8 mouse cellular contexts compared by ENCODE assay signal in the genomic region with DNA sequence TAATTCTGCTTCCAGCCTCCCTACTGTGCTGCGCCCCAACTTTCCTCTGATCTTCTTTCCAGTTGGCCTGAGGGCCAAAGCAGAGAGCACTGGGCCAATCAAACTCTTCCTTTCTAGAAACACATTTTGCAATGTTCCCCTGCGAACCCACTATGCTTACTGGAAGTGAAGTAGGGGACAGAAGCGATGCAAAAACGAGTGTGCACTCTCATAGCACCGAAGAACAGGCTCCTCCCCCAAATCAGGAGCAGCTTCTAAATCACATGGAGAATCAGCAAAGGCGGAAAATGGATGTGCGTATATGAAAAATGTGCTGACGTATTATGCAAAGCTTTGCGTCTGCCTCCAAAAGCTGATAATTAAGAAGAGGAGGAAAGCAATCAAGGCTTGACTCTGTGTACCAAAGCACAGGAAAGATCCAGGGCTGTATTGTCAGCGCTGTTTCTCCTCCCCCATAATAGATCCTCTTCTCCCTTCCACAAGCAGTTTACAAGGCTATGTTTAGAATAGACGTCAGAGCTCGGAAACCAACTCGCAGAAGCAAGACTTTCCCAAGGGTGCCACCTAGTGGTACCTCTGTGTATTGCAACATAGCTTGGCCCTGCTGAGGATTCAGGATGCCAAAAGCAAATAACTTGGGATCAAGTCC. TPM values are rescaled to one million over a fixed set of nuclear protein-coding genes. Genes with fewer than 3 reads are reported as not detected.
DNase-seq lines count a peak whose midpoint lies in the region; ATAC-seq and TF ChIP-seq lines count a peak whose summit lies in the region.

No protein-coding gene starts in this region.

- peak; percentile 76; the same call in 1 of the 2 replicates for ATAC-seq in kidney, embryonic 14.5 days (ENCODE audit: low FRiP score, low TSS enrichment)
- ATAC-seq in limb, embryonic 14.5 days (ENCODE audit: low FRiP score, low read depth), result peak; percentile 50
- peak; percentile 95 for ATAC-seq in midbrain, embryonic 16.5 days

- H3K36me3 ChIP-seq in heart, embryonic 10.5 days, result no peaks in the 10 kb centered on the region
- H3K36me3 ChIP-seq in kidney, embryonic 14.5 days (ENCODE audit: control insufficient read depth, insufficient read depth, low read length), result no peaks in the 10 kb centered on the region
- H3K36me3 ChIP-seq in limb, embryonic 14.5 days (ENCODE audit: control insufficient read depth, insufficient read depth, low read length), result no peaks in the 10 kb centered on the region
- H3K36me3 ChIP-seq in midbrain, embryonic 16.5 days (ENCODE audit: control insufficient read depth, insufficient read depth, low read length), result no peaks in the 10 kb centered on the region

- peak; percentile 22; the same call in 1 of the 2 replicates for TF ChIP-seq CTCF in embryonic fibroblast, embryonic 13.5 days (IDR thresholded peaks at IDR 0.05; ENCODE audit: borderline replicate concordance, insufficient read depth, low read length)

- H3K27me3 ChIP-seq in heart, embryonic 10.5 days (ENCODE audit: insufficient read depth, poor library complexity, severe bottlenecking), result peaks cover 4% of the 10 kb centered on the region; the same call in 1 of the 2 replicates
- no peaks in the 10 kb centered on the region for H3K27me3 ChIP-seq in kidney, embryonic 14.5 days (ENCODE audit: control insufficient read depth, insufficient read depth, low read length)
- no peaks in the 10 kb centered on the region for H3K27me3 ChIP-seq in limb, embryonic 14.5 days (ENCODE audit: control insufficient read depth, insufficient read depth, low read length)
- no peaks in the 10 kb centered on the region for H3K27me3 ChIP-seq in midbrain, embryonic 16.5 days (ENCODE audit: control insufficient read depth, insufficient read depth, low read depth, low read length)

- H3K4me2 ChIP-seq in kidney, embryonic 14.5 days (replicated peaks; ENCODE audit: low read depth, low read length), result peak overlapping the region; percentile 28
- peak overlapping the region; percentile 39 for H3K4me2 ChIP-seq in limb, embryonic 14.5 days (replicated peaks; ENCODE audit: low read depth, low read length, severe bottlenecking)
- peak overlapping the region; percentile 45 for H3K4me2 ChIP-seq in midbrain, embryonic 16.5 days (ENCODE audit: low read length)

- H3K9ac ChIP-seq in kidney, embryonic 14.5 days (ENCODE audit: low read depth, low read length), result no peak overlapping the region; the same call in 1 of the 2 replicates
- H3K9ac ChIP-seq in limb, embryonic 14.5 days (ENCODE audit: low read depth, low read length, severe bottlenecking), result peak overlapping the region; percentile 8; the same call in 1 of the 2 replicates
- H3K9ac ChIP-seq in midbrain, embryonic 16.5 days (ENCODE audit: low read depth, low read length), result peak overlapping the region; percentile 43; the same call in 1 of the 2 replicates

- WGBS in heart, embryonic 10.5 days, result 36% methylated on average over 13 of the region's 13 CpGs
- 44% methylated on average over 13 of the region's 13 CpGs for WGBS in kidney, embryonic 14.5 days
- 40% methylated on average over 13 of the region's 13 CpGs for WGBS in limb, embryonic 14.5 days
- WGBS in midbrain, embryonic 16.5 days, result 42% methylated on average over 13 of the region's 13 CpGs

- H3K4me3 ChIP-seq in embryonic fibroblast, embryonic 13.5 days (ENCODE audit: insufficient read depth, low read length), result peak overlapping the region; percentile 55
- peak overlapping the region; percentile 40 for H3K4me3 ChIP-seq in heart, embryonic 10.5 days
- H3K4me3 ChIP-seq in kidney, embryonic 14.5 days (ENCODE audit: low read length), result peak overlapping the region; percentile 20; the same call in 1 of the 2 replicates
- H3K4me3 ChIP-seq in limb, embryonic 14.5 days (replicated peaks; ENCODE audit: low read length), result peak overlapping the region; percentile 29
- peak overlapping the region; percentile 25 for H3K4me3 ChIP-seq in midbrain, embryonic 16.5 days (ENCODE audit: low read depth, low read length)

- H3K4me1 ChIP-seq in embryonic fibroblast, embryonic 13.5 days (ENCODE audit: control insufficient read depth, insufficient read depth, low read length), result no peaks in the 10 kb centered on the region
- no peaks in the 10 kb centered on the region for H3K4me1 ChIP-seq in heart, embryonic 10.5 days
- no peaks in the 10 kb centered on the region for H3K4me1 ChIP-seq in kidney, embryonic 14.5 days (ENCODE audit: control insufficient read depth, insufficient read depth, low read length)
- H3K4me1 ChIP-seq in limb, embryonic 14.5 days (ENCODE audit: control insufficient read depth, insufficient read depth, low read length), result no peaks in the 10 kb centered on the region
- no peaks in the 10 kb centered on the region for H3K4me1 ChIP-seq in midbrain, embryonic 16.5 days (ENCODE audit: control insufficient read depth, insufficient read depth, low read length)

- no peaks in the 10 kb centered on the region for H3K9me3 ChIP-seq in heart, embryonic 10.5 days
- no peaks in the 10 kb centered on the region for H3K9me3 ChIP-seq in kidney, embryonic 14.5 days (ENCODE audit: control insufficient read depth, low read length)
- no peaks in the 10 kb centered on the region for H3K9me3 ChIP-seq in limb, embryonic 14.5 days (ENCODE audit: control insufficient read depth, low read length)
- no peaks in the 10 kb centered on the region for H3K9me3 ChIP-seq in midbrain, embryonic 16.5 days (replicated peaks; ENCODE audit: control insufficient read depth, low read length, poor library complexity, severe bottlenecking)

- no peak for TF ChIP-seq POLR2A in embryonic fibroblast, embryonic 13.5 days (IDR thresholded peaks at IDR 0.05; ENCODE audit: low read depth, low read length)
- TF ChIP-seq POLR2A in limb, embryonic 14.5 days (IDR thresholded peaks at IDR 0.05; ENCODE audit: borderline replicate concordance, extremely low read depth, insufficient read depth, insufficient read length), result no peak

- peak; percentile 58 for DNase-seq in A20 (ENCODE audit: low read depth, low spot score)
- DNase-seq in brain, adult 2 months (ENCODE audit: low read depth, low spot score), result peak; percentile 91
- DNase-seq in heart, embryonic 10.5 days (ENCODE audit: low spot score), result peak; percentile 81
- DNase-seq in limb, embryonic 14.5 days (ENCODE audit: low spot score), result peak; percentile 86
- DNase-seq in spleen, postnatal 10 days (ENCODE audit: low spot score in 2 of 2), result peak; percentile 58 to 72

- H3K27ac ChIP-seq in embryonic fibroblast, embryonic 13.5 days (ENCODE audit: insufficient read depth, low read length), result no peak overlapping the region
- H3K27ac ChIP-seq in heart, embryonic 10.5 days, result peak overlapping the region; percentile 23
- no peak overlapping the region for H3K27ac ChIP-seq in kidney, embryonic 14.5 days (ENCODE audit: low read depth, low read length)
- H3K27ac ChIP-seq in limb, embryonic 14.5 days (replicated peaks; ENCODE audit: low read depth, low read length), result no peak overlapping the region
- H3K27ac ChIP-seq in midbrain, embryonic 16.5 days (ENCODE audit: low read length), result peak overlapping the region; percentile 19; the same call in 1 of the 2 replicates

RNA-seq across cellular contexts. Expression of a gene that starts 57.5 kb away (rescaled TPM):
- polyA plus RNA-seq in embryonic fibroblast, embryonic 13.5 days (2011; ENCODE audit: insufficient read length, low read depth, missing spikeins), result 75.4 and 82.6 TPM in 2 replicates
- 129 and 190 TPM in 2 replicates for polyA plus RNA-seq in heart, embryonic 10.5 days (2016; fragmentation: Nextera tagmentation; extraction: Ambion mirVana)
- polyA plus RNA-seq in kidney, embryonic 14.5 days (2014; fragmentation: Nextera tagmentation; extraction: Ambion mirVana), result 69.2 and 81.2 TPM in 2 replicates
- polyA plus RNA-seq in limb, embryonic 14.5 days (2012; rRNA removed), result 31.0 and 33.6 TPM in 2 replicates
- 56.7 and 63.1 TPM in 2 replicates for polyA plus RNA-seq in limb, embryonic 14.5 days (2014; fragmentation: Nextera tagmentation; extraction: Ambion mirVana)
- polyA plus RNA-seq in midbrain, embryonic 16.5 days (2015; fragmentation: Nextera tagmentation; extraction: Ambion mirVana), result 17.9 and 20.7 TPM in 2 replicates

Comparison
In these comparisons a context has a peak if more than half of its experiments do, and no peak if none do; other contexts are left out.
1. H3K27ac ChIP-seq: peak in heart, embryonic 10.5 days (single experiment) and midbrain, embryonic 16.5 days (single experiment); none in embryonic fibroblast, embryonic 13.5 days (single experiment), kidney, embryonic 14.5 days (single experiment) and limb, embryonic 14.5 days (single experiment).
2. Peak in every context shown above with its lines, with median percentiles within 50 percentile points of each other: DNase-seq, H3K4me3 ChIP-seq, ATAC-seq and H3K4me2 ChIP-seq.